Mouse (Mus musculus) bone marrow, adult 2 months (tissue): ENCODE measurements around the gene Fut4. TPM values are rescaled to one million over a fixed set of nuclear protein-coding genes. Genes with fewer than 3 reads are reported as not detected.

Experiments
- H3K27ac ChIP-seq: fragments of 200-500 bp; 2 replicates; pipeline ENCODE4 v1.5.1; 2012; ENCODE audit warnings: low read depth, mild to moderate bottlenecking, control low read depth, inconsistent platforms, low read length; ENCODE audit not compliant: control insufficient read depth, poor library complexity, insufficient read depth
- H3K4me1 ChIP-seq: fragments of 200-500 bp; 2 replicates; pipeline ENCODE4 v1.6.1; 2011; ENCODE audit warnings: low read length; ENCODE audit not compliant: control insufficient read depth, insufficient read depth
- H3K4me3 ChIP-seq: fragments of 200-500 bp; replicated peaks from 2 replicates; pipeline ENCODE3; 2011; ENCODE audit warnings: mild to moderate bottlenecking, low read depth, low read length, control low read depth; ENCODE audit not compliant: control insufficient read depth
- CTCF ChIP-seq: fragments of 200-500 bp; IDR thresholded peaks from 2 replicates; pipeline ENCODE4 v1.5.1; 2011; ENCODE audit warnings: low read length, control low read depth; ENCODE audit not compliant: control insufficient read depth, insufficient read depth
- POLR2A ChIP-seq: fragments of 200-500 bp; IDR thresholded peaks from 2 replicates; pipeline ENCODE4 v1.6.1; 2011; ENCODE audit warnings: low read depth, mild to moderate bottlenecking, control low read depth, low read length, borderline replicate concordance; ENCODE audit not compliant: control insufficient read depth
- WGBS: fragments of 180-500 bp; shearing (Covaris S2); methylation state at CpG from one replicate; pipeline ENCODE4 v1.1.7; 2018; 5-methylcytosine and 5-hydroxymethylcytosine counted together
- polyA plus RNA-seq: library from polyadenylated mRNA; stranded (reverse); fragments of >200 nt; gene quantifications from 2 replicates; pipeline ENCODE4 v1.2.4, GENCODE M21; 2011; ENCODE audit warnings: low replicate concordance; ENCODE audit not compliant: missing spikeins, insufficient read depth, insufficient read length

The Fut4 gene
- polyA plus RNA-seq, 1 experiment, result 2.2 TPM

DNA sequence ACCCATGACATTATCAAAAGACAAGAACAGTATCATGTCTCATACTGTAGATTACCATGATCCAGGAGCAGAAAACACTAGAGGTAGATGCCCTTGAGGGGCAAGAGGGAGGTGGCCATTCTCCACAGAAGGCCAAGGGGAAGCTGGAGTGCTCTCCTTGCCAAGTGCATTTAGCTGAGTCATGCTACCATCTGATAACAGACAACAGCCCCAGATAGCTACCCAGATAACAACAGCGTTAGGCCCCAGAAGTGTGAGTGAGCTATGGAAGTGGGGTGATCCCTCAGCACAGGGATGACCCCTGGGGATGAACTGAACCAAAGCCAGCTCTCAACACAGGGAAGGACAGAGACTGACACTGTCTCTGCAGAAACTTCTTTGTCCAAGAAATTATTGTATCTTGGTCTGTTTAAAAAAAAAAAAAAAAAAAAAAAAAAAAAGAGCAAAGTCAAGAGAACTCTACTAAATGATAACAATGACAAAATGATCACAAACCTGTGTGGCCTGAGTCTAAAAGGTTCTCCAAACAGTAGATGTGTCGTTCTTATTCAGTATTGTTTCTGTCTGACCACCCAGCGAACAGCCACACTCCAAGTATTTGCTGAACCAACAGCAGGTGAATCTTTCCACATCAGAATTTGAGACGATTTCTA is 12.6 kb downstream of the Fut4 start:
- H3K4me3 ChIP-seq, result no peak overlapping the region
- no peak overlapping the region for H3K27ac ChIP-seq
- peaks cover 1% of the 10 kb centered on the region; the same call in 1 of the 2 replicates for H3K4me1 ChIP-seq
- WGBS, result 61% methylated on average over 4 of the region's 4 CpGs
- TF ChIP-seq POLR2A (no peak), CTCF (no peak)

DNA sequence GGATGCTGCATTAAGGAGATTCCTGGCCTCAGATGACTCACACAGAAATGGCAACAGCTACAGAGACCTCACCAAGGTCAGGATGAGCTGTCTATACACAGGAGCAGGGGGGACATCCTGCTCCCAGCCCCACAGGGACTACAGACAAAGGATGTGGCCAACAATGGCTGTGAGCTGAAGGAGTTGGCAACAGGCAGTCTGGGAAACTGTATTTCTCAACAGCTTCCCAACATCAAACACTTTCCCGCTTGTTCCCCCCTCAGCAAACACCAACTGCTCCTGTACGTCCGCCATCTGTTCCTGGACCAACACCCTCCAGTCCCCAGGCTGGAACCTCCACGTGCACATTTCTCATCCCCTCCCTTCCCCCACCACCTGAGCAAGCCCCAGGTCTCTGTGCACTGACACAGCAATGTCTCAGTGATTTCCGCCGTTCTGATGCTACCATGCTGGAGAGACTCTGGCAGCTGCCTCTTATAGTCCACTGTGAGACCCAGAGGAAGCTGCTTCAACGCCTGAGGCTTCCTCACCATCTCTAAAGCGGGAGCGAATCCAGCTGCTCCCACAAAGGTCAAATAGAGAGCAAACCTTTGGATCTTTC is 21.2 kb downstream of the Fut4 start:
- WGBS, result 56% methylated on average over 9 of the region's 9 CpGs
- Histone ChIP-seq H3K4me1 (no peaks in the 10 kb centered on the region), H3K27ac (no peak overlapping the region), H3K4me3 (no peak overlapping the region)
- TF ChIP-seq CTCF (no peak), POLR2A (no peak)

DNA sequence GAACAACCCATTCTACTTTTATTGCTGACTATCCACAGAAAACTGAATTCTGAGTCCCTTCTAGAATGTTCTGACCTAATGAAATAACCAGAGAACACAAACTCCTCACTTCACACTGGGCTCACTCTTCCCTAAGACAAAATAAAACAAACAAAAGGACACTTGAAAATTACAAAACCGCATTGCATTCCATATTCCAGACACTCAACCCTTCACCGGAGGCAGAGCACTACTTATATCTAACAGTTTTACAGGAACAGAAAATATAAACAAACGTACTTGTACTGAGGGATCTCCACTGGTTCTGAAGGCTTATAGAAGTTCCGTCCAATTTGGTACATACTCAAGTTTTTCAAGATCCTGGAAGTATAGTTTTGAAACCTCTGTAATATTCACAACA is 23.8 kb downstream of the Fut4 start:
- H3K4me3 ChIP-seq, result no peak overlapping the region
- 78% methylated on average over 4 of the region's 4 CpGs for WGBS
- TF ChIP-seq CTCF (no peak), POLR2A (no peak)
- no peaks in the 10 kb centered on the region; the same call in 1 of the 2 replicates for H3K4me1 ChIP-seq
- H3K27ac ChIP-seq, result no peak overlapping the region

DNA sequence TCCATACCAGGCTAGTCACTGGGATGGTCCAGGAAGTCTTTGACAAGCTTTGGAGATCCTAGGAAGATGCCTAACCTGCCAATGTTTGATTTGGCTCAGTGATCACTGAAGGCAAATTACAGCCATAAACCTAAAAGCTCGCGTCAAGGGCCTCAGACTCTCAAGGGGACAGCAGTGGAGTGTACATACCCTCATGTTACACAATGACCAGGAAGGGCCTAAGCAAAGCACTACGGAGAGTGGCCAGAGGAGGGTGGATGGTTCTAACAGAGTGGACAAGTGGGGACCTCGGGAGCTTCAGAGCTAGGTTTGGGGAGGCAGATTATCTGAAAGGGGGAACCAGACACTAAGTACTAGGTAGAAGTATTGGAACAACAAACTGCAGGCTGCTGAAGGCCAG is 25.6 kb downstream of the Fut4 start:
- Histone ChIP-seq H3K4me1 (no peaks in the 10 kb centered on the region; the same call in 1 of the 2 replicates), H3K27ac (no peak overlapping the region), H3K4me3 (no peak overlapping the region)
- WGBS, result 83% methylated on average over 4 of the region's 4 CpGs
- TF ChIP-seq CTCF (no peak), POLR2A (no peak)

DNA sequence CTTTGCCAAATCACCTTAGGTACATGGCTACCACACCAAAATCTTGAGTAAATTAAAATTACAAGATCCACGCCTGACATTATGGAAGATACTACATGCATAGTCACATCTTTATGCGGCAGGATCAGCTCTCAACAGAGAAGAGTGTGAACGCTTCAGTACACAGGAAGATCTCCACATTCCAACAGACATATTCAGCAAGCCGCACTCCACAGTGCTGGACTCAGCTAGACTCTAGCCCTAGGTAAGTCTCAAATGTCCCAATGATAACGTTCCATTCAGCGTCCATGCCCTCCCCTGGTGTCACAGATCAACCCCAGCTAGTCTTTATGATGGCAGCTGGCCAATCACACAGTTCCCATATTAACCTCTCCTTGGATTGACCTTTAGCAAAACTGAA is 26.2 kb downstream of the Fut4 start:
- no peaks in the 10 kb centered on the region; the same call in 1 of the 2 replicates for H3K4me1 ChIP-seq
- WGBS, result 83% methylated on average over 6 of the region's 6 CpGs
- no peak overlapping the region for H3K4me3 ChIP-seq
- TF ChIP-seq CTCF (no peak), POLR2A (no peak)
- no peak overlapping the region for H3K27ac ChIP-seq

DNA sequence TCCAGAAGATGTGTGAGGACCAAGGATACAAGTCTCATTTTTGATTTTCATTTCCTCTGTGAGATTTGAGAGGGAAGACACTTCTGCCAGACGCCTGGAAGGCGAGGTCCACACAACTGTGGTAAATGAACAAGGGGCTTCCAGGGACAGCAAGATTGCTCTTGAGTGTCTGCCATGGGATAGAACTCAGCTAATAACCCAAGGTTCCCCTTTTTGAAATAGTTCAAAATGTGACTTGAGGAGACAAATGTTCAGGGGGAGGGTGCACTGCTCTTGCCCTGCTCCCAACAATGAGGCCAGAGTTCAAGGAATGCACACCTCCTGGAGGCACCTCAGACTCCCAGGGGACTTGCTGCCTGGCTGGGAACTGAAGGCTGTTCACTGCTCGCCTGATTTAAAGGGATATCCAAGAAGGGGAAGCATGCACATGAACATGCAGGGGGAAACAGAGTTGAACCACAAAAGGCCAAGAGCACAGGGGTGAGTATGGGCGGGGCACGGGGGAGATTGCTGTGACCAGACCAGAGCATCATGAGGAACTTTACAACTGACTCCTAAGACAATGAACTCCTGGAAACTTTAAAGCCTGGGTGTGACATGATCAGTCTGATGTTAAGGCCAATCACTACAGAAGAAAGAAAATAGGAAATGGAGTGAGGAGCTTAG is 27.3 kb downstream of the Fut4 start:
- Histone ChIP-seq H3K4me1 (no peaks in the 10 kb centered on the region; the same call in 1 of the 2 replicates), H3K27ac (no peak overlapping the region), H3K4me3 (no peak overlapping the region)
- 5% methylated on average over 5 of the region's 5 CpGs for WGBS
- TF ChIP-seq POLR2A, result no peak
- no peak for TF ChIP-seq CTCF

DNA sequence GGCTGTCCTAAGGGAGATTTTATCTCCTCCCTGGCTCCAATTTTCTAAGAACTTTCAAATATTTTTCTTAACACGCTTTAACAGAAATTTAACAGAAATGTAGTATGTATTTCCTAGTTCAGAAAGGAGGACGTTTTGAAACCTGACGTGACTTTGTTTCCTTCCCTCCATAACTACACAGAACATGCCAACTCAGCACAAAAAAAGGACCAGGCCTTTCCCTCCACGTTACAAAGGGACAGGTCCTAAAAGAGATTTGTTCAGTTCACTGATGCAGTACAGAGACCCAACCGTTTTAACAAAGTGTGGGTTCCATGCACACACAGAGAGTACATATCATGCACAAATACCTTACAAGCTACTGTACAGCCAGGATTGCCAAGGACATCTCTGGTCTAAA is 30.6 kb downstream of the Fut4 start:
- H3K27ac ChIP-seq, result no peak overlapping the region

DNA sequence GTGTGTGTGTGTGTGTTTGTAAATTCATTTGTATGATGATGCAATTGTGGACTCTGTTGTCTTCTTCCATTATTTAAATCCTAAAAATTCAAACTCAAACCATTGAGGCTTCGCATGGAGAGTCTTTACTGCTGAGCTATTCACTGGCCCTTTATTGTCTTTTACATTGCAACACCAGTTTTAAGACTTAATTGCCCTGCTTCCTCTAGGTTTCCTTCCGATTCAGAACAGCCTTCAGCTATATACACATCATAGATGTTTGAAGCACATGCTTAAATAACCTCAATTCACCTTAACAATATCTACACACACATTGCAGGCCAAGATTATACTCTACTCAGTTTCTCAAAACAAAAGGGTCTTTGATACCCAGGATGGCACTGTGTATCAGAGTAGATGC is 31.8 kb downstream of the Fut4 start:
- no peak overlapping the region for H3K4me3 ChIP-seq
- 67% methylated on average over 2 of the region's 2 CpGs for WGBS
- no peak overlapping the region for H3K27ac ChIP-seq
- TF ChIP-seq POLR2A, result no peak
- no peak for TF ChIP-seq CTCF
- H3K4me1 ChIP-seq, result peaks cover 2% of the 10 kb centered on the region

More for the DNA sequence above, 30.6 kb downstream of the Fut4 start:
- no peak for TF ChIP-seq CTCF
- TF ChIP-seq POLR2A, result no peak
- H3K4me3 ChIP-seq, result no peak overlapping the region
- WGBS, result 62% methylated on average over 5 of the region's 5 CpGs
- H3K4me1 ChIP-seq, result peaks cover 2% of the 10 kb centered on the region
